Mouse (Mus musculus): ENCODE results near the gene Siah3.
"Not testable (repeated sequence)": the region's sequence is repeated elsewhere in the genome, so short reads cannot be mapped to it uniquely, and the experiment has no call there.

Gene Siah3

DNA sequence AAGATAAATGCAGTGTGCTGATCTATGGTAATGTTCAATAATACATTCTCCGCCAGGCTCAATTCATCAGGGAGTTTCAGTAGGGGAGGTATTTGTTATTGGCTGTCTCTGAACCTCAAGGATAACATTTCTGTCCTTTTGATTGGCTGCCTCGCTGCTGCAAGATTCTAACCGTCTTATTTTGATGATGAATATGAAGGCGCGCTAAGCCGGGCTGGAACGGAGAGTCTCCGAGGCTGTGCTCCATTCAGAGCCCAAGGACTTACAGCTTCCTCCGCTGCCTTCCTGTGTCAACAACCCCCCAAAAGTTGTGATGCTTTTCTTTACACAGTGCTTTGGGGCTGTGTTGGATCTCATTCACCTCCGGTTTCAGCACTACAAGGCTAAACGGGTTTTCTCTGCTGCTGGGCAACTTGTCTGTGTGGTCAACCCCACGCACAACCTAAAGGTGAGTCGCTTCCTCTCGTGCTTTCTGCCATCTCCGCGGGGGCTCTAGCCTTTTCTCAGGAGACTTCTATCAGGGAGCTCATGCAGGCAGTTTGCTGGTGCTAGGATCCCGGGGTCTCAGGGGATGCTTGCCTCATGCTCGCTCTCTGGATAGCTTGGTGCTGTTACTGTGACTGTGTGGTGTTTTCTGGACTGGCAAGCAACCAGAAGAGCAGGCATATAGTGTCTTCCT, at the start of gene Siah3:
Gene Siah3 (plus strand): TSS at position 240 of the 679 bp plus-strand sequence.
- peak; percentile 58 for DNase-seq (ENCODE audit: low spot score)

DNA sequence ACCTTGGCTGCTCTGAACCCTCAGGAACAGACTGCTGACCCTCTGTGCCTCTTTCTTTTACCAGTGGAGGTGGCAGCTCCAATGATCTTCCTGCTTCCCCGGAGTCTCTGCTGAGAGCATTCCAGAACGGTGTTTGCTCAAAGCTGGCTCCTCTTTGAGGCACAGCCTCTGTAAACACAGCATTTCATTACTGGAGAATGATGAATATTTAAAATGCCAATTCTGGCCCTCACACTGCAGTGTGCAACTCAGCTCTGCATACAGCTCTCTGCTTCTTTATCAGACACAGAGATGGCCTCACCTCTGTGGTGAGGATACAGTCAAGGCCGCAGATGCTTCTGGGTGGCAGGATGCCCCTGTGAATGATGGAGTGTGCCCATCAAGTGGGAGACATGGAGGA, 46.0 kb upstream of the Siah3 start:
- no peak for DNase-seq (ENCODE audit: low spot score)

DNA sequence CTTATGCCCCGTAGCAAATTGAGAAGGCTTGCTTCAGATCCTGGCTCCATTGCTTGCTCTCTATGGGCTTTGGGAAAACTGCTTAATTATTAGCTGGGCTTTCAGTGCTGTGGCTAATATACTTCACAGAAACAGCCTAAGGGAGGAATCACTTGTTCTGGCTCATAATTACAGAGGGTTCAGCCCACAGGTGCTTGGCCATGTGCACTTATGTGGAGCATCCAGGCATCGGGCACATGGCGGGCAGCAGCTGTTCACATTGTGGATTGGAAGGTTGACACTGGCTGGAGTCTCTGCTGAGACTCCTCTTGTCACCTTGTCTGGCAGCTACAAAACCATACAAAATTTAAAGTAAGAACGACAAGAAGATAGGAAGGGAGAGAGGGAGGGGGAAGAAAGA, 45.4 kb upstream of the Siah3 start:
- DNase-seq (ENCODE audit: low spot score): no peak

- DNase-seq (ENCODE audit: low spot score): no peak
Measured at GRCm38 (mm10) chr14:75418721-75419120, 37.1 kb upstream of the Siah3 start.

- no peak for DNase-seq (ENCODE audit: low spot score)
Measured at GRCm38 (mm10) chr14:75419876-75420275, 35.9 kb upstream of the Siah3 start.

DNA sequence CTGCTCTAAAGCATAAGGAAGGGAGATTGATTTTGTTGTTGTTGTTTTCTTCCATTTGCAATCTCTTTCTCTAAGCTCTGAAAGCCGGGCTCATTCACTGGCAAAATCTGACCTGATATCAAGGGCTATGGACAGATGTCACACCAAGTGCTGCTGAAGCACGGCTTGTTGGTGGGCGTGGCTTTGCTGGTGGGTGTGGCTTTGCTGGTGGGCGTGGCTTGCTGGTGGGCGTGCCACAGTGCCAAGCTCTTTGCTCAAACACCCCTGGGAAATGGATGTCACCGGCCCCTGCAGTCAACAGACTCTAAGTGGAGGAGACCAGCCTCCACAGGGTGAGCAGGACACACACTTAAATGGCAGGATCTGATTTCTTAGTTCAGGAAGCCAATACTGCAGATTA, 35.0 kb upstream of the Siah3 start:
- DNase-seq (ENCODE audit: low spot score): no peak

- DNase-seq (ENCODE audit: low spot score): no peak
Measured at GRCm38 (mm10) chr14:75431173-75431786, 24.5 kb upstream of the Siah3 start.

GRCm38 (mm10) chr14:75432850-75433249, 22.9 kb upstream of the Siah3 start:
- peak; percentile 6 for DNase-seq (ENCODE audit: low spot score)

DNA sequence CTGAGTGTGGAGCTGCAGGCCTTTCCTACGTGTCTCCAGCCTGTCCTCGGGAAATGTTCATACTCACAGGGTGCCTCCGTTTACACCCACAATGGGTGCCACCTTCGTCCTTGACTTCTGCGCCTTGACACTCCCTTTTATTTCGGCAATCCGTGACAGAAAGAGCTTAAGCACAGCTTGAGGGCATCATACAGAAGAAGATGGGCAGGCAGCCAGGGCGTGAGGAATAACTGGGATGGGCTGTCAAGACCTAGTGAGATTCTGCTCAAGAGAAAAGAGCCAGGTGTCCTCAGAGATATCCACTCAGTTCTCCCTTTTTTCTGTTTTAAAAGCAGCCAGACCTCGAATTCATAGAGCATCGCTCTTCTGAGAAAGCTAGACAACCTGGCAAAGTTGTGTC, 21.2 kb upstream of the Siah3 start:
- DNase-seq (ENCODE audit: low spot score): no peak

- no peak for DNase-seq (ENCODE audit: low spot score)
Measured at GRCm38 (mm10) chr14:75444486-75445105, 11.2 kb upstream of the Siah3 start.

- DNase-seq (ENCODE audit: low spot score): peak; percentile 80
Measured at GRCm38 (mm10) chr14:75445281-75445947, 10.4 kb upstream of the Siah3 start.

GRCm38 (mm10) chr14:75445948-75446281, 9.9 kb upstream of the Siah3 start:
- DNase-seq (ENCODE audit: low spot score): no peak

- DNase-seq (ENCODE audit: low spot score): not testable (repeated sequence)
Measured at GRCm38 (mm10) chr14:75446314-75446713, 9.5 kb upstream of the Siah3 start.

- DNase-seq (ENCODE audit: low spot score): peak; percentile 1
Measured at GRCm38 (mm10) chr14:75453906-75454305, 1.9 kb upstream of the Siah3 start.

GRCm38 (mm10) chr14:75454716-75455115, 1.1 kb upstream of the Siah3 start:
- peak; percentile 8 for DNase-seq (ENCODE audit: low spot score)

GRCm38 (mm10) chr14:75455361-75455742, 430 bp upstream of the Siah3 start:
- DNase-seq (ENCODE audit: low spot score): no peak

- no peak for DNase-seq (ENCODE audit: low spot score)
Measured at GRCm38 (mm10) chr14:75456489-75457220, 873 bp downstream of the Siah3 start.

- DNase-seq (ENCODE audit: low spot score): no peak
Measured at GRCm38 (mm10) chr14:75457221-75457600, 1.4 kb downstream of the Siah3 start.

DNA sequence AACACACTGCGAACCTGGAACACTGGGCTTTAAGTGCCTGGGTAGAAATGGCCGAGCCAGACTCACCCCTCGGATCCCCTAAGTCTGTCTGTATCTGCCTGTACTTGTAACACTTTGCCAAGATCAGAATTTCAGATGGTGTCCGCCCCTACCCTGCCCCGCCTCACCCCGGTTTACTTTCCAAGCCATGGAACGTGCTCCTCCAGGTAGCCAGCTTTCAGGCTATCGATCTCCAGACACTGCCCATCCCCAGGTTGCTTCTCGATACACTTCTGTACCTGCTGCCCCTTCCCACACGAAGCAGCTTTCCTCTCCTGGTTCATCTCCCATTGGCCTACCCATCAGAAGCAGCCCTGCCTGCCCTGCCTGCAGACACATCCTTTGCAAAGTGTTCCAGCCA, 3.6 kb downstream of the Siah3 start:
- no peak for DNase-seq (ENCODE audit: low spot score)

GRCm38 (mm10) chr14:75459991-75460390, 4.2 kb downstream of the Siah3 start:
- peak; percentile 42 for DNase-seq (ENCODE audit: low spot score)

- no peak for DNase-seq (ENCODE audit: low spot score)
Measured at GRCm38 (mm10) chr14:75460436-75460835, 4.7 kb downstream of the Siah3 start.

GRCm38 (mm10) chr14:75461770-75462169, 6.0 kb downstream of the Siah3 start:
- no peak for DNase-seq (ENCODE audit: low spot score)
